26 mouse cellular contexts compared by ENCODE assay signal in the genomic region with DNA sequence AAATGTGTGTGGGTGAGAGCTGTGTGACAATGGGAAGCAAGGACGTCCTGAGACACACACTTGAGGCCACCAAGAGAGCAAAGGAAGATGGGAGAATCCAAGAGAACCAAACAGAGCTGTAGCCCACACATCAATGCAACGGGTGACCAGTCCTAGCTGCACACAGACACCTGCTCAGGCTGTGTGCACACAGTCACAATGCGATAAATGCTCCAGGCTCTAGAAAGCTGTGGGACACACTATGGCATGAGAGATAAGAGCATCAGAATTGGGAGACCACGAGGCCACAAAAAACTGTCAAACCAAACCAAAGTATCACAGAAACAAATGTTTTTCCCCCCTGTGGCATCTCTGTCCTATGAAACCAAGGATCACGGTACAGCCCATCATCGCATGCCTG.
DNase-seq lines count a peak whose midpoint lies in the region; ATAC-seq and TF ChIP-seq lines count a peak whose summit lies in the region.
"Had no signal": no experiment of that assay in that cellular context is flagged by ENCODE, and none has a peak within 500 bp of the region (broad histone marks: within the 10 kb centered on the region; RNA-seq: fewer than 3 reads in every experiment).

No protein-coding gene starts in this region.

- H3K9me3 ChIP-seq in liver, embryonic 11.5 days (ENCODE audit: control insufficient read depth, low read length): no peaks in the 10 kb centered on the region
- H3K9me3 ChIP-seq in liver, postnatal 0 days (ENCODE audit: low read length): no peaks in the 10 kb centered on the region
- no peaks in the 10 kb centered on the region for H3K9me3 ChIP-seq in liver, embryonic 14.5 days (ENCODE audit: control insufficient read depth, low read length)
- H3K9me3 ChIP-seq: embryonic facial prominence, embryonic 13.5 days; embryonic facial prominence, embryonic 15.5 days; forebrain, embryonic 10.5 days; forebrain, embryonic 12.5 days had no signal

- H3K4me1 ChIP-seq in liver, embryonic 11.5 days (replicated peaks; ENCODE audit: control insufficient read depth, insufficient read depth, low read length): peaks cover 3% of the 10 kb centered on the region; the same call in 1 of the 2 replicates
- H3K4me1 ChIP-seq in liver, postnatal 0 days (ENCODE audit: insufficient read depth): peaks cover 17% of the 10 kb centered on the region
- H3K4me1 ChIP-seq in liver, embryonic 14.5 days (replicated peaks; ENCODE audit: control insufficient read depth in 2 of 2, insufficient read depth in 2 of 2, low read length in 1 of 2): peaks cover 0 to 4% of the 10 kb centered on the region in 2 experiments; a peak in 1 of 4 replicates

- no peak for TF ChIP-seq CTCF in liver, postnatal 0 days (IDR thresholded peaks at IDR 0.05; ENCODE audit: low read depth)
- TF ChIP-seq CTCF in liver, embryonic 14.5 days (IDR thresholded peaks at IDR 0.05; ENCODE audit: low read depth): no peak

- no peaks in the 10 kb centered on the region for H3K36me3 ChIP-seq in liver, embryonic 11.5 days (ENCODE audit: control insufficient read depth, insufficient read depth, low read length)
- 0 out of 2 replicates have a peak, but pooled peaks cover 2% of the 10 kb centered on the region for H3K36me3 ChIP-seq in liver, postnatal 0 days (replicated peaks; ENCODE audit: insufficient read depth, low read length)
- H3K36me3 ChIP-seq in liver, embryonic 14.5 days (replicated peaks; ENCODE audit: control insufficient read depth, insufficient read depth, low read depth): no peaks in the 10 kb centered on the region
- H3K36me3 ChIP-seq: embryonic facial prominence, embryonic 13.5 days; embryonic facial prominence, embryonic 15.5 days; forebrain, embryonic 10.5 days; forebrain, embryonic 12.5 days had no signal

- no peak for TF ChIP-seq EP300 in liver, postnatal 0 days (IDR thresholded peaks at IDR 0.05; ENCODE audit: low read depth)
- no peak; the same call in 1 of the 2 replicates for TF ChIP-seq EP300 in liver, embryonic 14.5 days (IDR thresholded peaks at IDR 0.05; ENCODE audit: low read depth)

- WGBS in liver, embryonic 11.5 days: 72% methylated on average over 6 of the region's 6 CpGs
- 51% methylated on average over 6 of the region's 6 CpGs for WGBS in liver, postnatal 0 days (ENCODE audit: insufficient replicate concordance)
- WGBS in liver, embryonic 14.5 days (ENCODE audit: insufficient replicate concordance): 44% methylated on average over 6 of the region's 6 CpGs

- H3K27ac ChIP-seq in liver, embryonic 11.5 days (ENCODE audit: low read depth, low read length): no peak overlapping the region
- no peak overlapping the region for H3K27ac ChIP-seq in liver, postnatal 0 days (ENCODE audit: low read depth)
- H3K27ac ChIP-seq in liver, embryonic 14.5 days: no peak overlapping the region
- H3K27ac ChIP-seq: embryonic facial prominence, embryonic 13.5 days; embryonic facial prominence, embryonic 15.5 days; forebrain, embryonic 10.5 days; forebrain, embryonic 12.5 days had no signal

- H3K4me2 ChIP-seq in liver, embryonic 11.5 days: no peak overlapping the region
- H3K4me2 ChIP-seq in liver, postnatal 0 days (ENCODE audit: low read depth, low read length): no peak overlapping the region
- no peak overlapping the region for H3K4me2 ChIP-seq in liver, embryonic 14.5 days (ENCODE audit: low read depth)
- H3K4me2 ChIP-seq: embryonic facial prominence, embryonic 13.5 days; embryonic facial prominence, embryonic 15.5 days; forebrain, embryonic 12.5 days had no signal

- peak; percentile 45; the same call in 1 of the 2 replicates for ATAC-seq in liver, embryonic 11.5 days (replicated peaks; ENCODE audit: low FRiP score)
- no peak for ATAC-seq in liver, postnatal 0 days
- peak; percentile 50; the same call in 1 of the 2 replicates for ATAC-seq in liver, embryonic 14.5 days (ENCODE audit: insufficient read depth)
- 0 out of 2 replicates have a peak, but pooled peaks have one; percentile 27 for ATAC-seq in common myeloid progenitor, adult 5-6 weeks (replicated peaks; ENCODE audit: low read depth, poor library complexity, severe bottlenecking)
- ATAC-seq in megakaryocyte-erythroid progenitor cell, adult 5-6 weeks (replicated peaks; ENCODE audit: low FRiP score, low TSS enrichment, poor library complexity, severe bottlenecking): peak; percentile 83
- ATAC-seq: activated CD4-positive, CD25-positive, alpha-beta regulatory T cell, adult 4 months; CD4-positive, CD25-positive, alpha-beta regulatory T cell, adult 4 months; forebrain, embryonic 14.5 days; forebrain, embryonic 16.5 days; Patski had no signal

- no peak for DNase-seq in liver, embryonic 11.5 days (ENCODE audit: low spot score)
- no peak for DNase-seq in liver, postnatal 0 days
- DNase-seq in liver, embryonic 14.5 days (ENCODE audit: low read depth in 3 of 3, low spot score in 3 of 3): no peak
- no peak for DNase-seq in liver
- DNase-seq in spleen, postnatal 36 days (ENCODE audit: low spot score in 2 of 2): no peak
- DNase-seq in kidney, adult 18-20 months: no peak
- DNase-seq: adrenal gland, adult 2 months; adrenal gland, postnatal 10 days; adrenal gland, postnatal 36 days; B cell, adult 2 months; cerebellum, adult 11-12 months; cerebellum, adult 8-10 months; embryo, embryonic 11 days had no signal

- H3K4me3 ChIP-seq in liver, embryonic 11.5 days (ENCODE audit: low read depth, low read length): no peak overlapping the region
- no peak overlapping the region for H3K4me3 ChIP-seq in liver, postnatal 0 days (ENCODE audit: low read depth, low read length)
- H3K4me3 ChIP-seq in liver, embryonic 14.5 days (ENCODE audit: insufficient read depth in 1 of 2, low read depth in 2 of 2, low read length in 2 of 2): no peak overlapping the region
- H3K4me3 ChIP-seq: embryonic facial prominence, embryonic 13.5 days; embryonic facial prominence, embryonic 15.5 days; erythroblast, embryonic 14.5 days; forebrain, embryonic 10.5 days; forebrain, embryonic 12.5 days had no signal

- H3K9ac ChIP-seq in liver, embryonic 11.5 days (ENCODE audit: low read depth, low read length): no peak overlapping the region
- H3K9ac ChIP-seq in liver, postnatal 0 days (replicated peaks): no peak overlapping the region
- no peak overlapping the region for H3K9ac ChIP-seq in liver, embryonic 14.5 days (replicated peaks)
- H3K9ac ChIP-seq: embryonic facial prominence, embryonic 13.5 days; embryonic facial prominence, embryonic 15.5 days; forebrain, embryonic 12.5 days had no signal

- no peaks in the 10 kb centered on the region for H3K27me3 ChIP-seq in liver, embryonic 11.5 days (replicated peaks; ENCODE audit: control insufficient read depth, insufficient read depth, low read length)
- H3K27me3 ChIP-seq in liver, postnatal 0 days (ENCODE audit: insufficient read depth, low read length): no peaks in the 10 kb centered on the region
- H3K27me3 ChIP-seq in liver, embryonic 14.5 days (ENCODE audit: control insufficient read depth, insufficient read depth, low read length): no peaks in the 10 kb centered on the region
- H3K27me3 ChIP-seq: CH12.LX; embryonic facial prominence, embryonic 13.5 days; embryonic facial prominence, embryonic 15.5 days; forebrain, embryonic 12.5 days; Patski had no signal
